Mouse (Mus musculus) midbrain, embryonic 13.5 days (tissue): ENCODE measurements at regions not wholly inside any gene's neighbourhood (a gene's known extent, or its start where the extent isn't known, plus 50 kb on each side); places are given as distances from the start of the nearest gene placed in this dataset. TPM values are rescaled to one million over a fixed set of nuclear protein-coding genes. Genes with fewer than 3 reads are reported as not detected.

ENCODE experiments used
- ATAC-seq: fragments of 200-750 bp; cut with Nextera tagmentation; 2 replicates; pipeline ENCODE4 v1.8.0; 2017; ENCODE audit warnings: mild to moderate bottlenecking, moderate TSS enrichment, moderate library complexity
- H3K27ac ChIP-seq: fragments of 300-500 bp; sonication (generic); 2 replicates; pipeline ENCODE4 v1.5.1; 2015; ENCODE audit warnings: inconsistent platforms, mild to moderate bottlenecking, moderate library complexity
- H3K27me3 ChIP-seq: fragments of 300-500 bp; sonication (generic); 2 replicates; pipeline ENCODE4 v1.6.1; 2015; ENCODE audit warnings: mild to moderate bottlenecking, inconsistent platforms
- H3K36me3 ChIP-seq: fragments of 300-500 bp; sonication (generic); 2 replicates; pipeline ENCODE4 v1.6.1; 2015; ENCODE audit warnings: mild to moderate bottlenecking, inconsistent platforms
- H3K4me1 ChIP-seq: fragments of 300-500 bp; sonication (generic); replicated peaks from 2 replicates; pipeline ENCODE4 v1.6.1; 2015; ENCODE audit warnings: inconsistent platforms
- H3K4me2 ChIP-seq: fragments of 300-500 bp; sonication (generic); replicated peaks from 2 replicates; pipeline ENCODE4 v1.6.1; 2015; ENCODE audit warnings: moderate library complexity, mild to moderate bottlenecking, inconsistent platforms
- H3K4me3 ChIP-seq: fragments of 300-500 bp; sonication (generic); replicated peaks from 2 replicates; pipeline ENCODE4 v1.5.1; 2015; ENCODE audit warnings: mild to moderate bottlenecking, inconsistent platforms
- H3K9ac ChIP-seq: fragments of 300-500 bp; sonication (generic); replicated peaks from 2 replicates; pipeline ENCODE4 v1.6.1; 2015; ENCODE audit warnings: mild to moderate bottlenecking, inconsistent platforms
- H3K9me3 ChIP-seq: fragments of 300-500 bp; sonication (generic); 2 replicates; pipeline ENCODE4 v1.6.1; 2016; ENCODE audit warnings: mild to moderate bottlenecking, inconsistent platforms
- WGBS: fragments of 180-500 bp; shearing (Covaris S2); methylation state at CpG from one replicate; pipeline ENCODE4 v1.1.7; 2015; 5-methylcytosine and 5-hydroxymethylcytosine counted together
- microRNA-seq: library from miRNA; unstranded; fragments of <30 nt; microRNA quantifications from one replicate; pipeline ENCODE4, GENCODE M21; 2016

DNA sequence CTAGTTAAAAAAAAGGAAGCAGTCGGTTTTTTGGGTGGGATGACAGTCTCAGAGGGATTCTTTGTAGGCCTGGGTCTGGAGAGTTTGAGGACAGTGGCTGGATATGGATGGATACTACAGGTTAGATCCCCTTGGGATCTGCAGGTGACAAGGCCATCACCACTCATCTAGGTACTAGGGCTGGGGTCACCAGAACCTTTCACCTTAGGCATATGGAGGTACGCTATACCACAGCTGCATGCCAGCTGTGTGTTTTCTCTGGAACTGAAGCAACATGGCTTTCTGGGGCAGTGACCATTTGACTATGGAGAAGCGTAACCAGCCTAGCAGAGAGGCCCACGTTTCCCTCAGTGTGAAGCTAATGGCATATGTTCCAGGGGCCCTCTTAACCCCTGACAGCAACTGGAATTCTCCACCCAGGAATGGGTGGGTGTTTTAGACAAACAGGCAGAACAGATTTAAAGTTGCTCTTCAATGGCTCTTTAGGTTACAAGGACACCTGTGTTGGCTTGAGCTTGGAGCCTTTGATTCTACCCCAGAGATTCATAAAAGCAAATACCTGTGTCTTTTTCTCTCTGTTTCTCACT lies 118.8 kb downstream of the Ndfip2 start:
- 80% methylated on average over 4 of the region's 4 CpGs for WGBS
- Histone ChIP-seq H3K4me3 (no peak overlapping the region), H3K9me3 (no peaks in the 10 kb centered on the region), H3K9ac (no peak overlapping the region), H3K36me3 (no peaks in the 10 kb centered on the region), H3K27ac (no peak overlapping the region), H3K4me1 (no peaks in the 10 kb centered on the region), H3K4me2 (no peak overlapping the region), H3K27me3 (no peaks in the 10 kb centered on the region)
- no peak for ATAC-seq

DNA sequence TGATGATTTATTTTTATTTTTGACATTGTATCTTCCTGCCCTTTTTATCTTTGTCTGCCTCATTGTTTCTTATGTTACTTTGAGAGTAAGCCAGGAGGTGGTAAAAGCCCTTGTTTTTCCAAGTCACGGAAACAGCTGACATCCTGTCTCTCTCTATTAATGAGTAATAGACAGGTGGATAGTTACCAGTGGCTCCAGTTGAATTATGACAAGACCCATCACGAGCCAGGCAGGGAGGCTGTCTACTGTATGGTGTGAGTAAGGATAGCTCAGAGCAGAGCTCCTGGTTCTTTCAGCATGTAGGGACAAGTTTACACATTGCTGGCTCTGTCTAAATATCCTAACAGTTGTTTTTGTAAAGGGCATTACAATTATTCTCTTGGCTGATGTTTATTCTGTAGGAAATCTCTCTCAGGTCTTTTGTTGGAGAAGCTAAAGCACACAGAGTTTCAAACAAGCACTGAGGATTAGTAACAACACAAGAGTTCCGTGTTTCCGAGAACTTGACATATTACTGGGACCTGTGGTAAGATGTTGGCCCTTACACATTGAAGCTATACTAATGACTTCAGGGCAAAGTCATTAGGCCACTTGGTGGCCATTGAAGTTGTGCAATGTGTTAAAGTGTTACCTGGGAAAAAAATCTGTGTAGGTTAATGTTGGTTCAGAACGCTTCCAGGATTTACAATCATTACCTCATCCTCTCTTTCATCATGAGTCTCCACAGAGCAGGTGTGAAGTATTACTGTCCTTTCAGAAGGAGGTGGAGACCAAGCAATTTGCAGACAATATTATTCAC lies 111.5 kb downstream of the Ndfip2 start:
- no peak overlapping the region for H3K27ac ChIP-seq
- H3K4me3 ChIP-seq, result no peak overlapping the region
- 84% methylated on average over 5 of the region's 5 CpGs for WGBS
- no peak overlapping the region for H3K4me2 ChIP-seq
- H3K27me3 ChIP-seq, result no peaks in the 10 kb centered on the region
- no peak for ATAC-seq
- H3K9me3 ChIP-seq, result no peaks in the 10 kb centered on the region
- no peaks in the 10 kb centered on the region for H3K36me3 ChIP-seq
- no peak overlapping the region for H3K9ac ChIP-seq
- no peaks in the 10 kb centered on the region for H3K4me1 ChIP-seq

DNA sequence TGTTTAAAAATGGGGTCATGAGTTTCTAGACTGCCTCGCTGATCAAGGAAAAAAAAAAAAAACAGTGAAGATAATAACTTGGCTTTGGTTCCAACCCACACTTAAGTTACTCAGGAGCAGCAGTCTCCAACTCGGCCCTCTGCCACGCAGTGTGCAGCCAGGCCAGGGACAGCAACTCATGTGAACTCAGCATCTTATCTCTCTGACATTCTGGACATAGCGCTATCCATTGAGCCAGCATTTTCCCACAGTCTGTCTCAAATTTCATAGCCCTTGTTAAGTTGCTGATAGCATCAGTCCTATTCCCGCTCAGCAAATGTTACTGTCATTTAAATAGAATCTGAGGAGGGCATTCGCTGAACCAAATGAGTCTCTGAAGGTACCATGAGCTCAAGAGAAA lies 102.2 kb downstream of the Ndfip2 start:
- 89% methylated on average over 6 of the region's 6 CpGs for WGBS
- Histone ChIP-seq H3K27me3 (no peaks in the 10 kb centered on the region), H3K9ac (no peak overlapping the region), H3K4me3 (no peak overlapping the region), H3K4me2 (no peak overlapping the region), H3K27ac (no peak overlapping the region), H3K4me1 (no peaks in the 10 kb centered on the region), H3K9me3 (no peaks in the 10 kb centered on the region), H3K36me3 (no peaks in the 10 kb centered on the region)
- no peak for ATAC-seq

DNA sequence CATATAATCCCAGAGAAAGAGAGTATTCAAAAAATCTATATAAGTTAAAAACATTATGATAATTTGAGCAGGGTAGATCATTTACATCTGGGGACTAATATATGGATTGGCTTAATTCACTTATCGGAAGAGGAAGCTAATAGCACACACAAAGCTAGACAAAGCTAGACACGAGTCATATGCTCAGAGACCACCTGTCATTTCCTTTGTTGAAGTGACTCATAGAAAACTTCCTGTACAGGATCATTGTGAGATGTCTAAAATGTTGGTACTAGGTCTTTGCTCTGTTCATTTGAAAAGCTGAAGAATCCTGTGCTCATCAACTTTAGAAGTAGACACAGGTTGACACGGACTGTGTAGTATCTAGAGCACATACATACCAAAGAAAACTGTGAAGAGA lies 101.5 kb downstream of the Ndfip2 start:
- H3K9me3 ChIP-seq, result no peaks in the 10 kb centered on the region
- WGBS, result 83% methylated on average over 3 of the region's 3 CpGs
- no peaks in the 10 kb centered on the region for H3K27me3 ChIP-seq
- H3K4me2 ChIP-seq, result no peak overlapping the region
- no peak overlapping the region for H3K9ac ChIP-seq
- no peaks in the 10 kb centered on the region for H3K4me1 ChIP-seq
- H3K4me3 ChIP-seq, result no peak overlapping the region
- no peaks in the 10 kb centered on the region for H3K36me3 ChIP-seq
- ATAC-seq, result no peak
- no peak overlapping the region for H3K27ac ChIP-seq

Small RNAs in the stretch of these regions (microRNA-seq; reads per million reads assigned to microRNA genes)
- gene Gm22406 (not detected), gene Mir6390 (not detected)
